Mouse (Mus musculus) limb, embryonic 14.5 days (tissue): ENCODE results near the gene Ankzf1. TPM values are rescaled to one million over a fixed set of nuclear protein-coding genes. Genes with fewer than 3 reads are reported as not detected.

Experiments
- ATAC-seq: fragments of 200-750 bp; cut with Nextera tagmentation; 2 replicates; pipeline ENCODE4 v1.8.0; 2017; ENCODE audit warnings: low read depth, moderate number of reproducible peaks, moderate TSS enrichment; ENCODE audit not compliant: low FRiP score
- DNase-seq: peaks from one replicate; pipeline ENCODE4 v3.0.0-alpha.2; 2015; ENCODE audit warnings: low spot score
- H3K27ac ChIP-seq: fragments of 300-500 bp; sonication (generic); replicated peaks from 2 replicates; pipeline ENCODE4 v1.5.1; 2014; ENCODE audit warnings: low read depth, mild to moderate bottlenecking, low read length, moderate library complexity, mixed read lengths
- H3K27me3 ChIP-seq: fragments of 300-500 bp; sonication (generic); 2 replicates; pipeline ENCODE4 v1.6.1; 2014; ENCODE audit warnings: low read length, mixed read lengths; ENCODE audit not compliant: control insufficient read depth, insufficient read depth
- H3K36me3 ChIP-seq: fragments of 300-500 bp; sonication (generic); 2 replicates; pipeline ENCODE4 v1.6.1; 2014; ENCODE audit warnings: mild to moderate bottlenecking, low read length, moderate library complexity, mixed read lengths; ENCODE audit not compliant: control insufficient read depth, insufficient read depth
- H3K4me1 ChIP-seq: fragments of 300-500 bp; sonication (generic); 2 replicates; pipeline ENCODE4 v1.6.1; 2014; ENCODE audit warnings: antibody characterized with exemption, low read length, mixed read lengths; ENCODE audit not compliant: control insufficient read depth, insufficient read depth
- H3K4me2 ChIP-seq: fragments of 300-500 bp; sonication (generic); replicated peaks from 2 replicates; pipeline ENCODE4 v1.6.1; 2014; ENCODE audit warnings: low read depth, mild to moderate bottlenecking, low read length, moderate library complexity; ENCODE audit not compliant: severe bottlenecking
- H3K4me3 ChIP-seq: fragments of 300-500 bp; sonication (generic); replicated peaks from 2 replicates; pipeline ENCODE4 v1.5.1; 2014; ENCODE audit warnings: low read length
- H3K9ac ChIP-seq: fragments of 300-500 bp; sonication (generic); 2 replicates; pipeline ENCODE4 v1.6.1; 2014; ENCODE audit warnings: mild to moderate bottlenecking, low read depth, low read length, moderate library complexity; ENCODE audit not compliant: severe bottlenecking
- H3K9me3 ChIP-seq: fragments of 300-500 bp; sonication (generic); 2 replicates; pipeline ENCODE4 v1.6.1; 2016; ENCODE audit warnings: low read length; ENCODE audit not compliant: control insufficient read depth
- POLR2A ChIP-seq: fragments of 200-500 bp; IDR thresholded peaks from 2 replicates; pipeline ENCODE4 v1.8.0; 2012; ENCODE audit warnings: inconsistent platforms, mild to moderate bottlenecking, moderate library complexity, borderline replicate concordance; ENCODE audit not compliant: insufficient read depth, insufficient read length; ENCODE audit errors: extremely low read depth
- WGBS: fragments of 180-500 bp; shearing (Covaris S2); extraction: QIAGEN DNeasy Blood & Tissue Kit; methylation state at CpG from one replicate; pipeline ENCODE4 v1.1.7; 2014; 5-methylcytosine and 5-hydroxymethylcytosine counted together
- polyA plus RNA-seq, 2 experiments: library from polyadenylated mRNA; depleted of rRNA in 1 of 2; stranded (reverse) in 1 of 2; unstranded in 1 of 2; fragments of >200 nt; fragmentation: Nextera tagmentation in 1 of 2; extraction: Ambion mirVana in 1 of 2; gene quantifications; 2 replicates each; pipeline versions ENCODE4 v1.2.1 to v1.2.3; 2012 to 2014

The Ankzf1 gene
- polyA plus RNA-seq, 2 experiments: 19.2 to 34.1 TPM

- TF ChIP-seq POLR2A: no peak
- peaks cover 10% of the 10 kb centered on the region for H3K4me1 ChIP-seq
- peak overlapping the region; percentile 56 for H3K4me2 ChIP-seq
- DNase-seq (no peak), ATAC-seq (no peak; the same call in 1 of the 2 replicates)
- no peaks in the 10 kb centered on the region for H3K27me3 ChIP-seq
- H3K36me3 ChIP-seq: peaks cover 28% of the 10 kb centered on the region
- H3K9ac ChIP-seq: peak overlapping the region; percentile 56
- peak overlapping the region; percentile 81; the same call in 1 of the 2 replicates for H3K27ac ChIP-seq
- WGBS: 8% methylated on average over 7 of the region's 7 CpGs
- peak overlapping the region; percentile 72 for H3K4me3 ChIP-seq
- no peaks in the 10 kb centered on the region for H3K9me3 ChIP-seq
These were observed 23.9 kb upstream of the Ankzf1 start for GRCm38 (mm10) chr1:75168093-75168471.

- peak; percentile 54; the same call in 1 of the 2 replicates for TF ChIP-seq POLR2A
- Histone ChIP-seq H3K27ac (peak within 1 kb of the TSS; percentile 81), H3K36me3 (peaks cover 35% of the 10 kb centered on the region), H3K4me1 (peaks cover 10% of the 10 kb centered on the region), H3K27me3 (no peaks in the 10 kb centered on the region), H3K4me2 (peak within 1 kb of the TSS; percentile 56), H3K9ac (peak within 1 kb of the TSS; percentile 56), H3K4me3 (peak within 1 kb of the TSS; percentile 72), H3K9me3 (no peaks in the 10 kb centered on the region)
- DNase-seq: peak; percentile 95
- 2% methylated on average over 54 of the region's 59 CpGs for WGBS
- peak; percentile 98 for ATAC-seq
These were observed 23.2 kb upstream of the Ankzf1 start, which contains the start of gene Zfand2b for GRCm38 (mm10) chr1:75168472-75169464. Zfand2b (plus strand) TSS chr1:75168646.

GRCm38 (mm10) chr1:75179334-75180104 is 12.4 kb upstream of the Ankzf1 start:
- H3K4me1 ChIP-seq: peaks cover 7% of the 10 kb centered on the region
- 7% methylated on average over 21 of the region's 23 CpGs for WGBS

GRCm38 (mm10) chr1:75180105-75180590 is 11.8 kb upstream of the Ankzf1 start, which contains the start of gene Abcb6:
Abcb6 (minus strand) TSS chr1:75180392.
- TF ChIP-seq POLR2A: no peak
- Histone ChIP-seq H3K9me3 (no peaks in the 10 kb centered on the region), H3K27me3 (no peaks in the 10 kb centered on the region), H3K4me3 (peak within 1 kb of the TSS; percentile 59), H3K36me3 (peaks cover 65% of the 10 kb centered on the region), H3K4me1 (peaks cover 7% of the 10 kb centered on the region), H3K27ac (0 out of 2 replicates have a peak within 1 kb of the TSS, but pooled peaks have one; percentile 8), H3K4me2 (peak within 1 kb of the TSS; percentile 98), H3K9ac (peak within 1 kb of the TSS; percentile 62)
- peak; percentile 94 for ATAC-seq
- DNase-seq: peak; percentile 87
- 2% methylated on average over 31 of the region's 31 CpGs for WGBS

More at GRCm38 (mm10) chr1:75179334-75180104, 12.4 kb upstream of the Ankzf1 start:
- ATAC-seq: peak; percentile 32
- TF ChIP-seq POLR2A: no peak
- DNase-seq: no peak
- Histone ChIP-seq H3K27me3 (no peaks in the 10 kb centered on the region), H3K9ac (peak overlapping the region; percentile 62), H3K4me3 (peak overlapping the region; percentile 59), H3K36me3 (peaks cover 63% of the 10 kb centered on the region), H3K4me2 (peak overlapping the region; percentile 98), H3K9me3 (no peaks in the 10 kb centered on the region), H3K27ac (0 out of 2 replicates have a peak overlapping the region, but pooled peaks have one; percentile 8)
